Mouse (Mus musculus) embryonic facial prominence, embryonic 10.5 days (tissue): ENCODE data around the gene Arhgap15. TPM values are rescaled to one million over a fixed set of nuclear protein-coding genes. Genes with fewer than 3 reads are reported as not detected.
"Not testable (repeated sequence)": the region's sequence is repeated elsewhere in the genome, so short reads cannot be mapped to it uniquely, and the experiment has no call there.

Source experiments
- DNase-seq: peaks from one replicate; pipeline ENCODE4 v3.0.0-alpha.2; 2017; ENCODE audit warnings: low spot score
- H3K27ac ChIP-seq: fragments of 300-500 bp; sonication (generic); replicated peaks from 2 replicates; pipeline ENCODE4 v1.5.1; 2016; ENCODE audit warnings: mild to moderate bottlenecking
- H3K27me3 ChIP-seq: fragments of 300-500 bp; sonication (generic); replicated peaks from 2 replicates; pipeline ENCODE4 v1.6.1; 2016; ENCODE audit warnings: low read depth, mild to moderate bottlenecking; ENCODE audit not compliant: poor library complexity, severe bottlenecking
- H3K36me3 ChIP-seq: fragments of 300-500 bp; sonication (generic); replicated peaks from 2 replicates; pipeline ENCODE4 v1.6.1; 2016; ENCODE audit warnings: mild to moderate bottlenecking, moderate library complexity
- H3K4me1 ChIP-seq: fragments of 300-500 bp; sonication (generic); 2 replicates; pipeline ENCODE4 v1.6.1; 2016
- H3K4me3 ChIP-seq: fragments of 300-500 bp; sonication (generic); 2 replicates; pipeline ENCODE4 v1.5.1; 2016; ENCODE audit warnings: mild to moderate bottlenecking, moderate library complexity
- H3K9me3 ChIP-seq: fragments of 300-500 bp; sonication (generic); 2 replicates; pipeline ENCODE4 v1.6.1; 2016; ENCODE audit warnings: mild to moderate bottlenecking
- WGBS: fragments of 180-500 bp; shearing (Covaris S2); methylation state at CpG from one replicate; pipeline ENCODE4 v1.1.7; 2016; 5-methylcytosine and 5-hydroxymethylcytosine counted together
- polyA plus RNA-seq: library from polyadenylated mRNA; unstranded; fragments of >200 nt; fragmentation: Nextera tagmentation; extraction: Ambion mirVana; gene quantifications from 2 replicates; pipeline ENCODE4 v1.2.1, GENCODE M21; 2016

The Arhgap15 gene
- polyA plus RNA-seq = 0.31 and 0.50 TPM in 2 replicates

DNA sequence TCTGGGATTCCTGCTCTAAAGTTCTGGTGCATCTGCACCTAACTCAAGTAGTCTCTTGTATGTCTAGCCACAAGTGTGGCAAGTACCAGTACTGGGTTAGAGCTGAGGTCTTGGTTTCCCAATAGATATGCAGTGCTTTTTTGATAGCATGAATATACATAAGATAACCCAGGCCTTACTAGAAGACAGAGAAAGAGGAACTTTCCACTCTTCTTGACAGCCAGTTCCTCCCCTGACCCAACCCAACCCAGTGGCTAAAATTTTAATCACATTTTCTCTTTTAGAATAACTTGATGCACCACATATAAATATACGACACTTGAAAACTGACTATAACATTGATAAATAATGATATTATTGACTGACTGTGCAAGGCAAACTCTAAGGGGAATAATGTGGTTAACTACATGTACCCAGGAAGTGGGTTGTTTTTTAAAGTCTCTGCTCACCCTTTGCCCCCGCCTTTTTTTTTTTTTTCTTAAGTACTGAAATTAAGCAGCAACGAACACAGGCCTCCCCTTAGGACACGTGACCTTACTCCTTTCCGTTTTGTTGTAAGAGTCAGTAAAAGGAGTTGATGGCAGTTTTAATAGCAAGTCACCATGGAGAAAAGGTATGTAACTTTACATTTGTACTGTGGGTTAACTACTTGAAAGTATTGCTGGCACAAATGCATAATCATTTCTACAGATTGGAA, at the start of gene Arhgap15:
Arhgap15 (plus strand) TSS at position 538 of the 697 bp plus-strand sequence.
- no peak for DNase-seq
- Histone ChIP-seq H3K9me3 (no peaks in the 10 kb centered on the region), H3K36me3 (no peaks in the 10 kb centered on the region), H3K4me3 (no peak within 1 kb of the TSS), H3K4me1 (no peaks in the 10 kb centered on the region), H3K27me3 (no peaks in the 10 kb centered on the region), H3K27ac (no peak within 1 kb of the TSS)
- WGBS = 79% methylated on average over 5 of the region's 5 CpGs

GRCm38 (mm10) chr2:43712611-43713138, 35.9 kb upstream of the Arhgap15 start:
- Histone ChIP-seq H3K36me3 (no peaks in the 10 kb centered on the region), H3K4me1 (no peaks in the 10 kb centered on the region), H3K27ac (no peak overlapping the region), H3K27me3 (no peaks in the 10 kb centered on the region), H3K9me3 (no peaks in the 10 kb centered on the region), H3K4me3 (no peak overlapping the region)
- 90% methylated on average over 2 of the region's 2 CpGs for WGBS
- DNase-seq = no peak

- Histone ChIP-seq H3K27ac (0 out of 2 replicates have a peak overlapping the region, but pooled peaks have one; percentile 35), H3K36me3 (no peaks in the 10 kb centered on the region), H3K4me3 (peak overlapping the region; percentile 39), H3K27me3 (peaks cover 9% of the 10 kb centered on the region; the same call in 1 of the 2 replicates), H3K9me3 (no peaks in the 10 kb centered on the region), H3K4me1 (peaks cover 5% of the 10 kb centered on the region; the same call in 1 of the 2 replicates)
- WGBS = 21% methylated on average over 14 of the region's 14 CpGs
- peak; percentile 75 for DNase-seq
These were observed 26.0 kb upstream of the Arhgap15 start for GRCm38 (mm10) chr2:43722446-43723103.

DNA sequence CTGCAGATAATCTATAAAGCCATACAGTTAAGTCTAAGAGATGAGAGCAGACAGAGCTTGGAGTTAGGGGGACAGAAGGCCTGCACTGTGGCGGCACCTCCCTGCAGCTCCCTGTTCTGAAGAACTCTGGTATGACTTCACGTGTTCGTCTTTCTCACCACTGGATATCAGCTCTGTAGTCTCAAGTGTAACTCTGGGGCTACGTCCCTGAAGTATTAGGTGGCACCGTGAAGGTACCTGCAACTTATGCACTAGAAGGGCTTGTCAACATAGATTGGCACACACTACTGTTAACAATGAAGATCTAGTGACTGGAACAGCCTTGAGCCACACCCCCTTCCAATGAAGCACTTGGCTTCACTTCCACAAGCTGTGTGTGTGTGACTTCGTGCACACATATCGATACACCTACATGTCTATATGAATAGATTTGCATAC, 25.5 kb upstream of the Arhgap15 start:
- H3K9me3 ChIP-seq = no peaks in the 10 kb centered on the region
- H3K4me1 ChIP-seq = peaks cover 5% of the 10 kb centered on the region; the same call in 1 of the 2 replicates
- no peaks in the 10 kb centered on the region for H3K36me3 ChIP-seq
- 67% methylated on average over 7 of the region's 7 CpGs for WGBS
- peak; percentile 8 for DNase-seq
- H3K4me3 ChIP-seq = peak overlapping the region; percentile 39
- peaks cover 9% of the 10 kb centered on the region; the same call in 1 of the 2 replicates for H3K27me3 ChIP-seq
- 0 out of 2 replicates have a peak overlapping the region, but pooled peaks have one; percentile 35 for H3K27ac ChIP-seq

DNA sequence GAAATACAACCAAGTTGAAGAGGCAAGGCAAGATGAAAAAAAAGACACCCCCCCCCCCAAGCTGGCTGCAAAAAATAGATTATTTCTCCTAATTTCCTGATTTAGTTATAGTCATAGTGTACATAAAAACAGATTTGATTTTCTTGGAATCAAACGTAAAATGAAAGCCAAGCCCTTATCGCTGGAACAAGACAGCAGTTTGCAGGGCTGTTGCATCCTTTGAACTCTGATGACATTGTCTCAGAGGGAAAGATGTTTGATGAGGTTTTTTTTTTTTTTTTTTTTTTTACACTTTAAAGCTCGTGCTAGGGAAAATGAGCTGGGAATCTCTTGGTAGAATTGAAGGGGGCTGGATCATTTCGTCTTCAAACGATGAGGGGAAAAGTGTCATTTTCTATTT, 21.4 kb upstream of the Arhgap15 start:
- Histone ChIP-seq H3K9me3 (no peaks in the 10 kb centered on the region), H3K27me3 (peaks cover 9% of the 10 kb centered on the region; the same call in 1 of the 2 replicates), H3K36me3 (no peaks in the 10 kb centered on the region), H3K4me1 (peaks cover 5% of the 10 kb centered on the region; the same call in 1 of the 2 replicates), H3K4me3 (no peak overlapping the region), H3K27ac (no peak overlapping the region)
- DNase-seq = no peak
- WGBS = 83% methylated on average over 5 of the region's 5 CpGs

- Histone ChIP-seq H3K36me3 (no peaks in the 10 kb centered on the region), H3K27me3 (peaks cover 9% of the 10 kb centered on the region; the same call in 1 of the 2 replicates), H3K4me3 (no peak overlapping the region), H3K27ac (no peak overlapping the region), H3K4me1 (peaks cover 5% of the 10 kb centered on the region; the same call in 1 of the 2 replicates), H3K9me3 (no peaks in the 10 kb centered on the region)
- DNase-seq = no peak
- 79% methylated on average over 8 of the region's 8 CpGs for WGBS
These were observed 20.9 kb upstream of the Arhgap15 start for GRCm38 (mm10) chr2:43727693-43728092.

DNA sequence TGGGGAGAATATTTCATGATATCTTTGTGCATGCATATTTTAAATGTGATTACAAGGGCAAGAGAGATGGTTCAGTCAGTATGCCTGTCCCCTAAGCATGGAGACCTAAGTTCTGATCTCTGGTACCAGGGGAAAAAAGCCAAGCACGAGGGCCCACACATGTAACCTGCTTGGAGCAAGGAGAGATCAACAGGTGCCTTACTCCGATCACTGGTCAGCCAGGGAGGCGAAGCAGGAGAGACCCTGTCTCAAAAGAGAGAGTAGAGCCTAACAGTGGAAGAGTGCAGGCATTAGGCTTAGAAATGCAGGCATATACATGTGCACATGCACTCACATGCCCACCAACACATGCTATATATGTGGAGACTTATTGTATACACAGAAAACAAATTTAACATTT, 19.8 kb upstream of the Arhgap15 start:
- no peaks in the 10 kb centered on the region for H3K9me3 ChIP-seq
- no peak overlapping the region for H3K27ac ChIP-seq
- 88% methylated on average over 3 of the region's 3 CpGs for WGBS
- H3K27me3 ChIP-seq = peaks cover 9% of the 10 kb centered on the region; the same call in 1 of the 2 replicates
- no peaks in the 10 kb centered on the region for H3K4me1 ChIP-seq
- H3K36me3 ChIP-seq = no peaks in the 10 kb centered on the region
- no peak for DNase-seq
- no peak overlapping the region for H3K4me3 ChIP-seq

DNA sequence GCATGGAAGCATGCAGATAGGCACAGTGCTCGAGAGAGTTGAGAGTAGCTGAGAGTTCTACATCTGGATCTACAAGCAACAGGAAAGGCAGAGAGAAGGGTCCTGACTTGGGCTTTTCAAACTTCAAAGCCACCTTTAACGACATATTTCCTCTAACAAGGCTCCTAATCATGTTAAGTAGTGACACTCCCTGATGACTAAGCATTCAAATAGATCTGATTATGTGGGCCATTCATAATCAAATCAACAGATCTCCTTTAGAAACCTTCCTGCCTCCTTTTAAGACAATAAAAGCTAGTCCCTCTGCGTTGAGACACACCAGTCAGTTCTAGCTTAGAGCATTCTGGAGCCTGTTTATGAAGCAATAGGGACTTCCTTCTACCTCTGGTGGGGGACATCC, 16.2 kb upstream of the Arhgap15 start:
- H3K27me3 ChIP-seq = no peaks in the 10 kb centered on the region
- no peak for DNase-seq
- WGBS = 49% methylated on average over 3 of the region's 3 CpGs

DNA sequence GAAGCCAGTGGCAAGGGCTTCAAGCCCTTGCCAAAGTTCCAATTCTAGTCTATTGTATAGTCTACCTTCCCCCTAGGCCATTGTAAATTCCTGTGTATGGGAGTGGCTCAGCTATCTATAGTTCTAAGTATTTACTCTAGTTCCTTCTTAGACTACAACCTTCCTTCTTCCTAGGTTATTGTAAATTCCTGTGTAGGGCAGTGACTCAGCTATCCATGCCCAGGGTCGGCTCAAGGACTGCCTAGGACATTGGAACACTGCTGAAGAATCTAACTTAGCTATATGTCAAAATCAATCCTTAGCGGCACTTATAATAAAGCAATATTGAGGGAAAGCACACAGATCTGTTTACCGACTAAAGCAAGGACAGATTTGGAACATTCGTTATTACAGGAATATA, 13.6 kb upstream of the Arhgap15 start:
- not testable (repeated sequence) for DNase-seq, H3K4me1 ChIP-seq
- 91% methylated on average over 4 of the region's 4 CpGs for WGBS

More for the DNA sequence above, 16.2 kb upstream of the Arhgap15 start:
- no peaks in the 10 kb centered on the region for H3K4me1 ChIP-seq
- no peak overlapping the region for H3K27ac ChIP-seq
- no peak overlapping the region for H3K4me3 ChIP-seq
- no peaks in the 10 kb centered on the region for H3K36me3 ChIP-seq
- no peaks in the 10 kb centered on the region for H3K9me3 ChIP-seq

DNA sequence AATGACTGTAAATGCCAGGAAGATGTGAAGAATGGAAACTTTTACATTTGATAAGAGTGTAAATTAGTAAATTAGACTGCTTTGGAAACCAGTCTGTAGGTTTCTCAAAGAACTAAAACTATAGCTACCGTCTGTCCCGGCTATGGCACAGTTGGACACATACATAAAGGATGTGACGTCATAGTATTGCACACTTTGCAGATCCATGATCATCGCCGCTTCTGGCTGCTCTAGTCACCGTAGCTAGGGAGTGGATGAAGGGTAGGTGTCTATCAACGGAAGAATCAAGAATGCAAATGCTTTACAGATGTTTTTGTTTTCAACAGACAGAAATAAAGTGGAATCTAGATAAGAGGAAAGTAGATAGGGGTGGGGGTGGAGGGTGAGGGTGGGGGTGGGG, 11.1 kb upstream of the Arhgap15 start:
- WGBS = 87% methylated on average over 7 of the region's 7 CpGs
- Histone ChIP-seq H3K27me3 (no peaks in the 10 kb centered on the region), H3K4me3 (no peak overlapping the region), H3K9me3 (no peaks in the 10 kb centered on the region), H3K36me3 (no peaks in the 10 kb centered on the region), H3K27ac (no peak overlapping the region), H3K4me1 (no peaks in the 10 kb centered on the region)
- no peak for DNase-seq

More for the DNA sequence above, 13.6 kb upstream of the Arhgap15 start:
- not testable (repeated sequence) for H3K27ac ChIP-seq, H3K9me3 ChIP-seq, H3K36me3 ChIP-seq, H3K27me3 ChIP-seq, H3K4me3 ChIP-seq

GRCm38 (mm10) chr2:43738562-43739112, 10.0 kb upstream of the Arhgap15 start:
- Histone ChIP-seq H3K4me3 (no peak overlapping the region), H3K9me3 (no peaks in the 10 kb centered on the region), H3K36me3 (no peaks in the 10 kb centered on the region), H3K27ac (no peak overlapping the region), H3K4me1 (no peaks in the 10 kb centered on the region), H3K27me3 (no peaks in the 10 kb centered on the region)
- no peak for DNase-seq
- WGBS = 83% methylated on average over 10 of the region's 10 CpGs

- no peak for DNase-seq
- no peaks in the 10 kb centered on the region for H3K36me3 ChIP-seq
- WGBS = 86% methylated on average over 9 of the region's 9 CpGs
- H3K4me3 ChIP-seq = no peak overlapping the region
- no peaks in the 10 kb centered on the region for H3K9me3 ChIP-seq
- H3K27me3 ChIP-seq = no peaks in the 10 kb centered on the region
- no peaks in the 10 kb centered on the region for H3K4me1 ChIP-seq
- no peak overlapping the region for H3K27ac ChIP-seq
These were observed 9.3 kb upstream of the Arhgap15 start for GRCm38 (mm10) chr2:43739190-43739818.
